Mouse (Mus musculus): ENCODE results near the gene Fgf15.

Gene Fgf15

GRCm38 (mm10) chr7:144931778-144932177, 35.4 kb downstream of the Fgf15 start:
- DNase-seq (ENCODE audit: low spot score in 2 of 2) = no peak

DNA sequence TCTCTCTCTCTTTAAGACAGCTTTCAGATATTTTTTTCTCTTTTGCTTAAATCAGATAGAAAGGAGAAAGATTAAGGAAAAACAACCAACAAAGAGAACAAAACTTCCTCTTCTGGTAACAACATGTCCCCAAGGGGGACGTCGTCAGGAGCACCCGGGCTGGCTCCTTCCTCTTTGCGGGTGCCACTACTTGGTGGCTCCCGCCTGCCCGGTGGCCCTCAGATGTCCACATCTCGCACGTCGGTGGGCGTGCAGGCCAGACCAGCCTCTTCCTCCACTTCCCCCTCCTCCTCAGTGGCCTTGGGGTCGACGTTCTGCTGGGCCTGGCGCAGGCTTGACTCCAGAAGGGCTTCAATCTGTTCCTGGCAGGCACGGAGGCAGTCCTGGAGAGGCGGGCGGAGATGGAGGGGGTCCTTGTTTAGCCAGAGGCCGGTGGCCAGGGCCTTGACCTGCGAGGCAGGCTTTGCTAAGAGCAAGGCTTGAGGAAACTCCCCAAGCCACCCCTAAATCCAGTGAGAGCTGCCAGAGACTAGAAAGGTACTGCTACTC, 36.1 kb downstream of the Fgf15 start:
- no peak for DNase-seq (ENCODE audit: low spot score in 2 of 2)

GRCm38 (mm10) chr7:144933336-144933735, 37.0 kb downstream of the Fgf15 start:
- DNase-seq (ENCODE audit: low spot score in 2 of 2) = no peak

DNA sequence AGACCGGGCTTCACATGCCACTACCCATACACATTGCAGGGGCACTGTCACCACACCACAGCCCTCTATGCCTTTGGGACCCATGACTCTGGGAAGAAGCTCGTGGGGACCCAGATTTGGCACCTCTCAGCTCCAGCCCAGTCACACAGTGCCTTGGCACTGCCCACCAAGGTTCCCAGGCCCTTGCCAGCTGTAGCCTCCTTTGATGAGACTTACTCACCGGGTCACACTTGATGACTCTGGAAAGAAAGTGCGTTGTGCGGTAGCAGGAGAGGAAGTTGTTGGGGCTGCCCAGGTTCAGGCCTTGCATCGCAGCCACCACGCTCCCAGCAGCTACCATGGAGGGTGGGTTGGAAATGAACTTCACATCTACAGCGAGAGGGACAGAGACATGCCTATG, 37.5 kb downstream of the Fgf15 start:
- DNase-seq (ENCODE audit: low spot score in 2 of 2) = no peak

GRCm38 (mm10) chr7:144934901-144935300, 38.6 kb downstream of the Fgf15 start:
- DNase-seq (ENCODE audit: low spot score in 2 of 2) = no peak

DNA sequence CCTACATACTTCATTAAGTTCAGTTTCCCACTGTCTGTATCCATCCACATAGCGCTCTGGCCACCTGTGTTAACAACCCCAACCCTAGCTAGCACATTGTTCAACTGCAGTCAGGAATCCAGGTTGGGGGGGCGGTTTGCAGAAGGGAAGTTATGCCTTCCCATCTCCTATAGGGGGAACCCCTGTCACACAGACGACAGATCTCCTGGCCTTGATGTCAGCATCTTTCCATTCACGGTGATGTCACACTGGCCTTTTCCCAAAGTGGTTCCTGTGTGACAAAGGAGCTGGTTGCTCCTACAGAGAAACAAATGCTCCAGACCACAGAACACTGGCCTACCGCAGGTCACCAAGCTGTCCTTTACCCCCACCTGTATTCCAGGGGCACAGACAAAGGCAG, 39.2 kb downstream of the Fgf15 start:
- peak in 1 of 2 experiments; percentile 64 for DNase-seq (ENCODE audit: low spot score in 2 of 2)

DNA sequence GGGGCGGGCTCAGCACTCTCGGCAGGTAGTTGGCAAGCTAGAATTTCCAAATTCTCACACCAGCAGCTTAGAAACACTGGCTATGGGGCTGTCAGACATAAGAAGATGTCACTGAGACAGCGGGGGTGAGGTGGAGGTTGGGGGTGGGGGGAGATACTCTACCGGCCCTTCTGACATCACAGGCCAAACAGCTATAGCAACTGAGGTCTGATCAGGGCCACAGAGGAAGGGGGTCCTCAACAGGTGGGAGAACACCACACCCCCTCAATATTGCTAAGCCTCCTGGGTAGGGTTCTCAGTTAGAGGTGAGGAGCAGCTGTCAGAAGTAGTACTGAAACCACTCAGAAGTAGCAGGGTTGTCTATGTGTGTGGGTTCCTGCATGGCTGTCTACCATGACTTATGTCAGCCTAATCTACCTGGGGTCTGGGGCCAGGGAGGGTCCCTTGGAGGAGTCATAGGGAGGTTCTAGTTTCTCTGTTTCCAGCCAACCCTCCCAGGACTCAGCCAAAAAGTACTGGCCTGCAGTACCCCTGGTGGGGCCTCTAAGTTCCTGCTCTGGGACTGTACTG, 40.1 kb downstream of the Fgf15 start:
- no peak for DNase-seq (ENCODE audit: low spot score in 2 of 2)

- DNase-seq (ENCODE audit: low spot score in 2 of 2) = peak; percentile 90 to 92
These were observed 41.2 kb downstream of the Fgf15 start for GRCm38 (mm10) chr7:144937490-144937889.

- DNase-seq (ENCODE audit: low spot score in 2 of 2) = no peak
These were observed 41.7 kb downstream of the Fgf15 start for GRCm38 (mm10) chr7:144937899-144938517.

- no peak for DNase-seq (ENCODE audit: low spot score in 2 of 2)
These were observed 42.5 kb downstream of the Fgf15 start for GRCm38 (mm10) chr7:144938661-144939343.

DNA sequence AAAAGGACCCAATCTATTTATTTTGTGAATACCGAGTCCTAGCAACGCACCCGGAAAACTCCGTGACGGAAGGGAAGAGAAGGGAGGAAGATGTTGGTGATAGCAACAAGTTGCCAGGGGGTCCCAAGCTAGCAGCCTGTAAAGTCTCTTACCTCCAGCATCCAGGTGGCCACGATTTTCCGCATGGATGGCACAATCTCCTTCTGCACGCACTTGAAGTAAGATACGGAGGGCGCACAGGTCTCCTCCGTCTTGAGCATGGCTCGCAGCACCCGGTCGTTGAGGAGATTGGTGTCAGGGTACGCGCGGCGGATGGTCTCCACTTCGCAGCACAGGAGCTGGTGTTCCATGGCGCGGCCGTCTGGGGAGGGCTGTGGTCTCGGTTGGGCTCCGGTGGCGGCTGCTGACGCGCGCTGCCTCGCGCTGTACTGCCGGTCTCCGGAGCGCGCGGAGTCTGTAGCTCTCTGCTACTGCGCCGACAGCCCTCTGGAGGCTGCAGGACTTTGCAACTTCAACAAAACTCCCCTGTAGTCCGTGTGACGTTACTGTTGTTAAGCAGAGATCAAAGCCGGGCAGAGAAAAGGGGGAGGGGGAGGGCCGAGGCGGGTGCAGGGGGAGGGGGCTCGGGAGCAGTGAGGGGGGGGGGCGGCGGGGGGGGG, 43.1 kb downstream of the Fgf15 start, which contains the start of gene Ccnd1:
Ccnd1 (minus strand) TSS at position 582 of the 659 bp plus-strand sequence.
- peak; percentile 59 to 71 for DNase-seq (ENCODE audit: low spot score in 2 of 2)

GRCm38 (mm10) chr7:144940003-144940571, 43.8 kb downstream of the Fgf15 start:
- no peak for DNase-seq (ENCODE audit: low spot score in 2 of 2)

DNA sequence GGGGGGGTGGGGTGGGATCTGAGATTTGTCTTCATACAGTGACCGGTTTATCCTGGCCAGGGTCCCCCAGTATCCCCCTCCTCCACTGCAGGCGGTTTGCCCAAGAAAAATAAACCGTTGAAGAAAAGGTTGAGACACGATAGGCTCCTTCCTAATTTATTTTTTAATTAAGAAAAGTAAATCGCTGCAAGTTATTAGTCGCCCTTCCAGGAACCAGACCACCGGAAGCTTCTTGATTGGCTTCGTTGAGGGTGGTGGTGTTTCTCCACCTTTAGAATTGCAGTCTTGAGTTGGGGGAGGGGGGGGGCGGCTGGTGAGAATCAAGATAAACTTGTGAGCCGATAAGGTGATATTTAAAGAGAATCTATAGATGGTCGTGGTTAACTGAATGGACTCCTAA, 44.3 kb downstream of the Fgf15 start:
- DNase-seq (ENCODE audit: low spot score in 2 of 2) = no peak

DNA sequence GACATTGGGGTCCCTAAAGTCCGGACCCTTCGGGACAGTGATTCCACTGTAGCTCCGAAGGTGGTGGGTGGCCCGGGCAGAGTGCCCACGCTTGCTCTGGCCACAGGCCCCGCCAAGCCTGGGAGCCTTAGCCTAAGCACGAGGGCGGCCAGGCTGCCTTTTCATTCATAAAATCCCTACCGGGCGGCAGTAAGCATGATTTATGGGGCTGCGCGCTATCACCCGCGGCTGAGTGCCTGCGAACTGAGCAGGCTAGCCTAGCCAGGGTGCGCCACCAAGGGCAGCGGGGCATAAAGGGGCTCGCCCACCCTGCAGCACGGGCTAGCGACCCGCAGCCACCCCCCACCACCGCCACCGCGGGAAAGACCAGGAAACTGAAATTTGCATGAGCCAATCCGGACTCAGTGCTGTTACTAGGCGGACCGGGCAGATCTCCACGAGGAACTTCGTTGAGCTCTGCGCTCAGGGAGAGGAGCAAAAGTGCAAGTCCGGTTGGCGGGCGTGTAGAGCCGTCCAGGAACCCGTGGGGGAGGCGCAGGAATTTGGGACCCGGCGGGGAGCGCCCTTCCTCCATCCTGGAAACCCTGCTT, 45.0 kb downstream of the Fgf15 start:
- peak; percentile 65 to 74 for DNase-seq (ENCODE audit: low spot score in 2 of 2)

DNA sequence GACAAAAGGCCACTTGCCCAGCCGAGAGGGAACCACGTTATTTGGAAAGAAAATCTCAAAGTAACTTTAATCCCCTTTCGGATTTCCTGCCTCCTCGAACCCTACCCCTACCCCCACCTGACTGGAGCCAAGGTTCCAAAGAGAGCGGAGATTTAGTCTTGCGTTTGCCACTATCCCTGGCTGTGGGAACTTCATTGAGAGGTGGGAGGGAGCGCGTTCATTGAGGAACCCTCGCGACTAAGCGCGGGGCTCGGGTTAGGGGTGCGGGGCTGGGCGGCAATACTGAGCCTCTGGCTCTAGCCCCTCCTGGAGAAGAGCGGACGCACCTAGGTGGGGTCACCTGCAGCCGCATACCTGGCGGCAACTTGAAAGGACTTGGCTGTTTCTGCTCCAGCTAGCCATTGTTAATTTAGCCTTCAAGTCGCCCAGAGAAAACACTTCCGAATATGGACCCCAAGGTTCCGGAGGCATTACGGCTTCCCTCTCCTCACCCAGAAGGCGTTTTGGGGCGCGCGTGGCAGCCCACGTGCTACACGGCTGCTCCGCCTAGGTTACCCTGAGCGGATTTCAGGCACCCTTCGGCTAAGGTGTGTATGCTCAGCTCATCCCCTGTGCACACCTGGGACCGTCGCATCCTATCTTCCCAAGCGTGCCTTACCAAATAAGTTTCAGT, 45.9 kb downstream of the Fgf15 start:
- DNase-seq (ENCODE audit: low spot score in 2 of 2) = no peak

- no peak for DNase-seq (ENCODE audit: low spot score in 2 of 2)
These were observed 46.4 kb downstream of the Fgf15 start for GRCm38 (mm10) chr7:144942744-144943135.

GRCm38 (mm10) chr7:144943254-144943653, 46.9 kb downstream of the Fgf15 start:
- DNase-seq (ENCODE audit: low spot score in 2 of 2) = peak; percentile 72 to 76

Data from frontal cortex, postnatal 36 days (tissue).